Mouse (Mus musculus): Measurements from ENCODE around the gene Gigyf1.

DNA sequence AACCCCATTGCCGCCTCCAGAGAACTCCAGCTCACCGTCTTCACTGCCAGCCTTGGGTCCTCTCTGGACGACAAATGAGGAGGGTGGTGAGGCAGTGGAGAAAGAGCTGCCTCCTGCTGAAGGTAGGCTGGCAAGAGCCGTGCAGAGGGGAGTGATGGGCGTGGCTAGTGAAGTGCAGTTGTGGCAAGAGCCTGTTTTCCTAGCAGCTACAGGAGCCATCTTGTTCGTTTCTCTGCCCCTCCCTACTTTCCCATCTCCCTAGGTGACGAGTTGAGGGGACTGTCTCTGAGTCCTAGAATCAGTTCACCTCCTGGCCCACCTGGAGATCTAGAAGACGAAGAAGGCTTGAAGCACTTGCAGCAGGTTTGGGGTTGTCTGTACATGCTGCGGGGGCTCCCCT, 3.5 kb downstream of the Gigyf1 start:
- TF ChIP-seq CTCF (IDR thresholded peaks at IDR 0.05; ENCODE audit: control insufficient read depth, insufficient read depth, low read length) (no peak), POLR2A (IDR thresholded peaks at IDR 0.05; ENCODE audit: borderline replicate concordance, control insufficient read depth, low read depth, low read length) (no peak)
